Mouse (Mus musculus) liver, embryonic 15.5 days (tissue): ENCODE results near the gene Chst15. TPM values are rescaled to one million over a fixed set of nuclear protein-coding genes. Genes with fewer than 3 reads are reported as not detected.

Experiments
- ATAC-seq: fragments of 200-750 bp; cut with Nextera tagmentation; 2 replicates; pipeline ENCODE4 v1.8.0; 2017; ENCODE audit warnings: moderate number of reproducible peaks, mild to moderate bottlenecking, moderate library complexity; ENCODE audit not compliant: insufficient read depth
- H3K27ac ChIP-seq: fragments of 300-500 bp; sonication (generic); replicated peaks from 2 replicates; pipeline ENCODE4 v1.5.1; 2015; ENCODE audit warnings: mild to moderate bottlenecking, inconsistent platforms
- H3K27me3 ChIP-seq: fragments of 300-500 bp; sonication (generic); 2 replicates; pipeline ENCODE4 v1.6.1; 2015; ENCODE audit warnings: mild to moderate bottlenecking, inconsistent platforms
- H3K36me3 ChIP-seq: fragments of 300-500 bp; sonication (generic); replicated peaks from 2 replicates; pipeline ENCODE4 v1.6.1; 2015; ENCODE audit warnings: moderate library complexity, mild to moderate bottlenecking, inconsistent platforms
- H3K4me1 ChIP-seq: fragments of 300-500 bp; sonication (generic); replicated peaks from 2 replicates; pipeline ENCODE4 v1.6.1; 2015; ENCODE audit warnings: inconsistent platforms
- H3K4me2 ChIP-seq: fragments of 300-500 bp; sonication (generic); 2 replicates; pipeline ENCODE4 v1.6.1; 2015; ENCODE audit warnings: moderate library complexity, mild to moderate bottlenecking, inconsistent platforms
- H3K4me3 ChIP-seq: fragments of 300-500 bp; sonication (generic); replicated peaks from 2 replicates; pipeline ENCODE4 v1.5.1; 2015; ENCODE audit warnings: mild to moderate bottlenecking, inconsistent platforms
- H3K9ac ChIP-seq: fragments of 300-500 bp; sonication (generic); 2 replicates; pipeline ENCODE4 v1.6.1; 2015; ENCODE audit warnings: moderate library complexity, mild to moderate bottlenecking, inconsistent platforms
- H3K9me3 ChIP-seq: fragments of 300-500 bp; sonication (generic); replicated peaks from 2 replicates; pipeline ENCODE4 v1.6.1; 2016; ENCODE audit warnings: inconsistent platforms
- WGBS: fragments of 180-500 bp; shearing (Covaris S2); methylation state at CpG from one replicate; pipeline ENCODE4 v1.1.7; 2015; ENCODE audit warnings: mixed read lengths; ENCODE audit not compliant: insufficient replicate concordance; 5-methylcytosine and 5-hydroxymethylcytosine counted together
- polyA plus RNA-seq: library from polyadenylated mRNA; unstranded; fragments of >200 nt; fragmentation: Nextera tagmentation; extraction: Ambion mirVana; gene quantifications from 2 replicates; pipeline ENCODE4 v1.2.1, GENCODE M21; 2015

The Chst15 gene
- polyA plus RNA-seq, 1 experiment from 2014 or later: 4.5 TPM

DNA sequence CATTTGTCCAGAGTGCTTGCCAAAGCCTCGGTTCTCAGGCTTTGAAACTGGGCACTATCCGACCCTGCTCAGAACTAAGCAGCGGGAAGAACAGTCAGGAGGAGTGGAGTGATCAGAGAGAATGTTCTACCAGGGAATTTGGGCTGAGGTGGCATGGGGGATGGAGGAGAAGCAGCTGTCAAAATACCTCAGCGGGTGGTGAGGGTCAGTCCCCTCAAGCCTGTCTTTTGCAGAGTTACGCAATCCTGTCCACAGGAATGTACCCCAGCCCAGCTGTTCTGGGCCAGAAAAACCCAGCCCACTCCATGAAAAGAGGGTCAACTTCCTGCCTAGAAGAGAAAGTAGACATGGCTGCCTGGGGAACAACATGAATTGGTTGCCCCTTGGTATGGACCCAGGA, 56.4 kb downstream of the Chst15 start:
- H3K4me1 ChIP-seq: peaks cover 41% of the 10 kb centered on the region
- no peak overlapping the region for H3K9ac ChIP-seq
- no peak for ATAC-seq
- WGBS: 71% methylated on average over 5 of the region's 5 CpGs
- no peak overlapping the region for H3K4me3 ChIP-seq
- H3K9me3 ChIP-seq: no peaks in the 10 kb centered on the region
- peak overlapping the region; percentile 51; the same call in 1 of the 2 replicates for H3K4me2 ChIP-seq
- H3K27ac ChIP-seq: no peak overlapping the region
- no peaks in the 10 kb centered on the region for H3K27me3 ChIP-seq
- 0 out of 2 replicates have a peak, but pooled peaks cover 4% of the 10 kb centered on the region for H3K36me3 ChIP-seq

DNA sequence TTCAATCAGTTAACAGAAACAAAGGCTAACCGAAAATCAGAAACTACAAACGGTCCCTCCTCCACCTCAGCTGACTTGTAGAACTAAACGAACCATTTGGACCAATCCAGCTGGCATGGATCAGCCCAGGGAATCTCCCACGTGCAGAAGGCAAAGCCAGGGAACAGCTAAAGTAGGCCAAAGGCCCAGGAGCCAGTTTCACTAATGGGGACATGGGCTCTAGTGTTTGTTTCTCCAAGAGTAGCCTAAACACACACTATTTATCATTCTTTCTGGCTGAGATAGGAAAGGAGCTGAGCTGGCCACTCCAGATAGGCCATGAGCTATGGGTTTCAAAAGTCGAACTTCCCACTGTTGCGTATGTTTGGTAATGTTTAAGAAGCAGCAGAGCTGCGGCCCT, 58.2 kb downstream of the Chst15 start:
- Histone ChIP-seq H3K4me2 (no peak overlapping the region), H3K4me1 (peaks cover 36% of the 10 kb centered on the region), H3K4me3 (no peak overlapping the region), H3K9me3 (no peaks in the 10 kb centered on the region), H3K27me3 (no peaks in the 10 kb centered on the region), H3K9ac (no peak overlapping the region), H3K36me3 (0 out of 2 replicates have a peak, but pooled peaks cover 4% of the 10 kb centered on the region), H3K27ac (no peak overlapping the region)
- ATAC-seq: no peak
- 53% methylated on average over 7 of the region's 7 CpGs for WGBS

DNA sequence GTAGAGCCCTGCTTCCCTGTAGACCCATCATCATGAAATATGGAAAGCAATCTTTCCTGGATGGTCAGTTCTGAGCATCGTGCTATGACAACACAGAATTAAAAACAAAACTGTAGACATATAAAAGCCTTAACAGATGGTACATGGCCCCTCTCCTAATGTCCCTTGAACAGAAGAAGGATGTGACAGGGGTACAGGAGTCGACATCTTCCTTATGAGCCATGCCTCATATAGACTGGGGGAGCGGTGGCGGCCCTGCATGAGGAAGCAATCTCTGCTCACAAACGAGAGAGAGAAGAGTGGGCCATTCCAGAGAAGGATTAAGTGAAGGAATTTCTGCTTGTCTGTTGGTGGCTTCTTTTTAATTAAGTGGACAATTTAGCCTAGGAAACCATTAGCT, 58.8 kb downstream of the Chst15 start:
- H3K4me2 ChIP-seq: no peak overlapping the region
- 0 out of 2 replicates have a peak, but pooled peaks cover 4% of the 10 kb centered on the region for H3K36me3 ChIP-seq
- no peak overlapping the region for H3K27ac ChIP-seq
- H3K27me3 ChIP-seq: no peaks in the 10 kb centered on the region
- H3K4me1 ChIP-seq: peaks cover 30% of the 10 kb centered on the region
- no peak overlapping the region for H3K9ac ChIP-seq
- no peak overlapping the region for H3K4me3 ChIP-seq
- no peak for ATAC-seq
- WGBS: 75% methylated on average over 5 of the region's 5 CpGs
- no peaks in the 10 kb centered on the region for H3K9me3 ChIP-seq

DNA sequence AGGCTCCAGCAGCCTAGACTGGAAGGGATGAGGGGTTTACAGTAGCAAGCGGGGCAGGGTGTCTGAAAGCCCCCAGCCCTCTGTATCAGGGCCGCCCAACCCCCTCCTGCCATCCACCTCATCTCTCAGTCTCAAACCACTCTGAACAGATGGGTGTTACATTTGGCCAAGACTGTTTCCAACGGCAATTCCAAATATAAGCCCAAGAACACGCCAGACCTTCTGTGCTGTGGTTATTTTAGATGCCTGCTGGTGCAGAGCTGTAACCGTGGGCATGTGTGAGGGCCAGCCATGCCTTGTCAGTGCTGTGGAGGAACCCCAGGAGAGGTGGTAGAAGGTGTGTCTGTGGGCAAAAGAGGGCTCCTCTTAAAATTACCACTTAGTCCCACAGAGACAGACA, 63.5 kb downstream of the Chst15 start:
- H3K36me3 ChIP-seq: 0 out of 2 replicates have a peak, but pooled peaks cover 4% of the 10 kb centered on the region
- H3K9me3 ChIP-seq: no peaks in the 10 kb centered on the region
- 78% methylated on average over 5 of the region's 5 CpGs for WGBS
- no peak overlapping the region for H3K4me3 ChIP-seq
- H3K4me2 ChIP-seq: no peak overlapping the region
- no peaks in the 10 kb centered on the region for H3K27me3 ChIP-seq
- no peaks in the 10 kb centered on the region for H3K4me1 ChIP-seq
- ATAC-seq: no peak
- H3K9ac ChIP-seq: no peak overlapping the region
- no peak overlapping the region for H3K27ac ChIP-seq

DNA sequence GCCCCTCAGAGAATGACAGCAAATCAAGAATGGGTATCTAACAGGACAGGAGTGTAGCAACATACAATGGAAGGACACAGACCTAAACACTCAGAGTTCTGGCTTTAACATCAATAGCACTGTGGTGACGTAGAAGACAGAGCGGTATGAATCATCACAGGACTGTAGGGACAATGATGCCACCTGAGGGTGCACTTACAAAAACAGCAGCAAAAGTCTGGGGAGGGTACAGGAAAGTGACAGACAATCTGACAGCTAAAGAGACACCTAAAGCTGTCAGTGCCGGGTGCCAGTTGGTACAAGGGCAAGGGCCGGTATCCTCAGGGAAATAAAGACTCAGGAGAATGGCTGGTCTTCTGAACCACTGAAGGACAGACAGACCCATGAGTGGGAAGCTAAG, 64.0 kb downstream of the Chst15 start:
- H3K9ac ChIP-seq: no peak overlapping the region
- no peak for ATAC-seq
- no peak overlapping the region for H3K27ac ChIP-seq
- H3K36me3 ChIP-seq: 0 out of 2 replicates have a peak, but pooled peaks cover 4% of the 10 kb centered on the region
- no peaks in the 10 kb centered on the region for H3K4me1 ChIP-seq
- no peak overlapping the region for H3K4me3 ChIP-seq
- no peaks in the 10 kb centered on the region for H3K9me3 ChIP-seq
- H3K27me3 ChIP-seq: no peaks in the 10 kb centered on the region
- WGBS: 79% methylated on average over 4 of the region's 4 CpGs
- no peak overlapping the region for H3K4me2 ChIP-seq

DNA sequence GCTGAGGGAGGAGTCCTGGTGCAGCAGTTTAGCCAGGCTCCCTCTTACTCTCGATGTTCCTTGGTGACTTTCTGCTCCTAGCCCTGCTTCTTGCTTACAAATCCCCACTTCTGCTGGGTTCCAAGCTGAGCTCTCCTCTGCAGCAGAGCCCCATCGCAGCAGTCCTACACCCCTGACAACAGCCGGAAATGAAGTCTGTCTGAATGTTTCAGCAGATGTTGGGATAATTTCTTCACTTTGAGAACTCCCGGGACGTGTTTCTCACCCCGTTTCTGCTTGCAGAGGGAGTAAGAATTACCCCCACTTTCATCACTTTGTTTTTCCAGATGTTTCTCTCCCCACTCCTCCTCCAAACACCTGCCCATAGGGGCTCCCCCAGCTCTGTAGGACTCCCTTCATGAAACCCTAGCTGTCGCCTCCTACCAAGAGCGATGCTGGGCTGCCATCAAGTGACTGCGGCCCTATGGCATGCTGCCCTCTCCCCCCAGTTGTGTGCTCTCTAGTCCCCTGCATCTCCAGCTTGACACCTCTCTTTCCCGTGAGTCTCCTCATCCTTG, 67.4 kb downstream of the Chst15 start:
- Histone ChIP-seq H3K4me1 (no peaks in the 10 kb centered on the region), H3K9me3 (no peaks in the 10 kb centered on the region), H3K27ac (no peak overlapping the region), H3K9ac (no peak overlapping the region), H3K4me2 (no peak overlapping the region), H3K36me3 (peaks cover 13% of the 10 kb centered on the region; the same call in 1 of the 2 replicates), H3K4me3 (no peak overlapping the region), H3K27me3 (no peaks in the 10 kb centered on the region)
- WGBS: 70% methylated on average over 10 of the region's 10 CpGs
- ATAC-seq: no peak

DNA sequence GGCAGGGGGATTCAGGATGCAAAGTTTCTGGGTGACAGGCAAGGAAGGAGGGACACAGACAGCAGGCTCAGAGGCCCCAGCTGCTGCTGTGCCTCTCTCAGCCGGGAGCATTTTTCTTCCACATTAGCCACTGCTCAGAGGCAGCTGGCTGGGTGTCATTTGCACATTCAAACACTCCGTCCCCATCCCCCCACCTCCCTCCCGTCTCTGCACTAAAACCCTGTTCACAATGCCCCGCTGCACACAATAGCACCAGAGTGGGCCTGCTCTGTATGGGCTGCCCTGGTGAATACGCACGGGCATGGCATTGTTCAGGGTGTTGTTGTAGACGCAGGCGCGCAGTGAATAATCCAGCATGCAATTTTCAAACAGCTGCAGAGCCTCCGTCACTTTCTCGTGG, 69.5 kb downstream of the Chst15 start:
- no peaks in the 10 kb centered on the region for H3K27me3 ChIP-seq
- peaks cover 13% of the 10 kb centered on the region; the same call in 1 of the 2 replicates for H3K36me3 ChIP-seq
- 66% methylated on average over 11 of the region's 11 CpGs for WGBS
- no peak overlapping the region for H3K4me3 ChIP-seq
- H3K9me3 ChIP-seq: no peaks in the 10 kb centered on the region
- ATAC-seq: no peak
- H3K4me2 ChIP-seq: no peak overlapping the region
- no peak overlapping the region for H3K27ac ChIP-seq
- H3K4me1 ChIP-seq: 0 out of 2 replicates have a peak, but pooled peaks cover 7% of the 10 kb centered on the region
- H3K9ac ChIP-seq: no peak overlapping the region

DNA sequence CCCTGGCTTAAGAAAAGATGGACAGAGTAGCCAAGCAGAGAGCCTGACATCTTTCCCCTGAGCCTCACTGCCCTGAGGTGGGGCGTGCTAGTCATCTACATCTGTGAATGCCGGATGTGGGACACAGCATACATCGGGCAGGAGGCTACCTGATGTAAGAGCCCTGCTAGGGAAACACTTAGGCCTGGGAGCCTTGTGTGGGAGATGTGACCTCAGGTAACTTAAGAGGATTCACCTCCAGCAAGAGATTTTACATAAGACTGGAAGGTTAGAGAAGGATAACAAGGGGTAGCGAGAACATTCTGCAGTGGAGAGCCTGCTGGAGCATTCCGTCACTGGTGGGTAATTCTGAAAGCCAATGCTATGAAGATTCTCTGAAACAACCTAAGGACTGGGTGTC, 69.9 kb downstream of the Chst15 start:
- no peak for ATAC-seq
- H3K4me1 ChIP-seq: 0 out of 2 replicates have a peak, but pooled peaks cover 11% of the 10 kb centered on the region
- H3K4me3 ChIP-seq: no peak overlapping the region
- no peaks in the 10 kb centered on the region for H3K27me3 ChIP-seq
- WGBS: 77% methylated on average over 5 of the region's 5 CpGs
- peaks cover 15% of the 10 kb centered on the region for H3K36me3 ChIP-seq
- H3K27ac ChIP-seq: no peak overlapping the region
- no peak overlapping the region for H3K4me2 ChIP-seq
- no peaks in the 10 kb centered on the region for H3K9me3 ChIP-seq
- H3K9ac ChIP-seq: no peak overlapping the region

DNA sequence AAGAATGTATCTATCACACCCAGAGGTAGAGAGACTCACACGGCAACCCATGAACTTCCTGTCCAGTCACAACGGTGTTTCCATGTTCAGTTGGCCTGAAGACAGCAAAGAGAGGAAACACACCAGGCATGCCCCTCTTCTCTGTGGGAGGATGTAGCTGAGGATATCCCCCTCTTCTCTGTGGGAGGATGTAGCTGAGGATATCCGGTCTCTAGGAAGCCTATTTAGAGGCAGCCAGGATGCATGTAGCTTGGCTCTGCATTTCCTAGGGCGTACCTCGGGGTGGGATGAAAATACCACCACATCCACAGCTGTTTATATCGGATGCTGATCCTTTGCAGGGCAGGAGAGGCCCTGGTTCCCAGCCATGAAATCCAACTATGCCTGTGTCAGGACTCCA, 71.3 kb downstream of the Chst15 start:
- Histone ChIP-seq H3K4me3 (no peak overlapping the region), H3K36me3 (peaks cover 21% of the 10 kb centered on the region), H3K27ac (no peak overlapping the region), H3K9me3 (no peaks in the 10 kb centered on the region), H3K4me2 (no peak overlapping the region), H3K27me3 (no peaks in the 10 kb centered on the region), H3K9ac (no peak overlapping the region), H3K4me1 (0 out of 2 replicates have a peak, but pooled peaks cover 11% of the 10 kb centered on the region)
- no peak for ATAC-seq
- WGBS: 71% methylated on average over 6 of the region's 6 CpGs

DNA sequence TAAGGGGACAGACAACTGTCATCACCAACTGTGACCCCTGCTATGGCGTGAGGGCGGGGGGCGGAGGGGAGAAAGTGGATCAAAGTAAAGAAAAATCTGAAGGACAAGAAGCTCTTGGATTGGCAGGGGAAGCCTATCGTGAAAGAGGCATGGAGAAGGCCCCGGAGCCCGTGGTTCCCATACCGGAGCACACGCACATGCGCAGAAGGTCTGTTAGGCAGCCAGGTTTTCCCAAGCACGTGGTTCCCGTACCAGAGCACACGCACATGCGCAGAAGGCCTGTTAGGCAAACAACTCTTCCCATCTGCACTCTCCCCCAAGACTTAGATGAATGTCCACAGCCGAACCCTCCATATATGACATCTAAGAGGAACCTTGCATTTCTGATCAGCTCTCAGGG, 72.4 kb downstream of the Chst15 start:
- H3K4me1 ChIP-seq: 0 out of 2 replicates have a peak, but pooled peaks cover 11% of the 10 kb centered on the region
- H3K27me3 ChIP-seq: no peaks in the 10 kb centered on the region
- no peak overlapping the region for H3K9ac ChIP-seq
- H3K4me2 ChIP-seq: no peak overlapping the region
- peaks cover 21% of the 10 kb centered on the region for H3K36me3 ChIP-seq
- no peaks in the 10 kb centered on the region for H3K9me3 ChIP-seq
- H3K27ac ChIP-seq: no peak overlapping the region
- H3K4me3 ChIP-seq: no peak overlapping the region
- no peak for ATAC-seq
- 81% methylated on average over 14 of the region's 14 CpGs for WGBS

DNA sequence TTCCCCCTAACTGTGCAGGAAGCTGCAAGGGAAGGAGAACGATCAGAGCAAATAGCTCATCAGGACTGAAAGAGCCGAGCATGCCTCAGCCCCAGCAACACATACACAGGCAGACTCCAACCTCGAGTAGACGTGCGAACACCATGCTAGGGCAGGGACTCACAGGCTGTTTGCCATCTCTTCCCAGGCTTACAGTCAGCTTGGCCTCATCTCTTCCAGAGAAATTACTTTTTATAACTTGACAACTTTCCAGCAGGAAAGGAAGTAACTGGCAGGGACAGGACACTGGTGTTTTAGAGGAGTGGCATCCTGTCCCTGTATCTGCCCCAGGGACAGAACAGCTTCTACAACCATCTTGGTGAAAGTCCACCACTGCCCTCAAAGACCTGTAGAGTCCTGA, 73.8 kb downstream of the Chst15 start:
- 0 out of 2 replicates have a peak, but pooled peaks cover 11% of the 10 kb centered on the region for H3K4me1 ChIP-seq
- peaks cover 22% of the 10 kb centered on the region for H3K36me3 ChIP-seq
- no peak overlapping the region for H3K4me3 ChIP-seq
- 0 out of 2 replicates have a peak, but pooled peaks have one; percentile 6 for ATAC-seq
- 0 out of 2 replicates have a peak overlapping the region, but pooled peaks have one; percentile 7 for H3K27ac ChIP-seq
- no peaks in the 10 kb centered on the region for H3K27me3 ChIP-seq
- 50% methylated on average over 5 of the region's 5 CpGs for WGBS
- no peak overlapping the region for H3K4me2 ChIP-seq
- no peak overlapping the region for H3K9ac ChIP-seq
- H3K9me3 ChIP-seq: no peaks in the 10 kb centered on the region
